Mouse (Mus musculus) embryonic facial prominence, embryonic 14.5 days (tissue): ENCODE measurements around the gene Fkbp5. TPM values are rescaled to one million over a fixed set of nuclear protein-coding genes. Genes with fewer than 3 reads are reported as not detected.

Experiments used
- ATAC-seq: fragments of 200-750 bp; cut with Nextera tagmentation; 2 replicates; pipeline ENCODE4 v1.8.0; 2017; ENCODE audit warnings: low read depth, moderate number of reproducible peaks, moderate TSS enrichment
- DNase-seq: peaks from one replicate; pipeline ENCODE4 v3.0.0-alpha.2; 2015; ENCODE audit warnings: low spot score
- H3K27ac ChIP-seq: fragments of 300-500 bp; sonication (generic); replicated peaks from 2 replicates; pipeline ENCODE4 v1.5.1; 2014; ENCODE audit warnings: low read depth, mild to moderate bottlenecking, low read length, moderate library complexity
- H3K27me3 ChIP-seq: fragments of 300-500 bp; sonication (generic); replicated peaks from 2 replicates; pipeline ENCODE4 v1.6.1; 2014; ENCODE audit warnings: low read length; ENCODE audit not compliant: control insufficient read depth, insufficient read depth
- H3K36me3 ChIP-seq: fragments of 300-500 bp; sonication (generic); 2 replicates; pipeline ENCODE4 v1.6.1; 2014; ENCODE audit warnings: low read length, mixed read lengths; ENCODE audit not compliant: control insufficient read depth, insufficient read depth
- H3K4me1 ChIP-seq: fragments of 300-500 bp; sonication (generic); 2 replicates; pipeline ENCODE4 v1.6.1; 2014; ENCODE audit warnings: antibody characterized with exemption, low read length; ENCODE audit not compliant: control insufficient read depth, insufficient read depth
- H3K4me2 ChIP-seq: fragments of 300-500 bp; sonication (generic); 2 replicates; pipeline ENCODE4 v1.6.1; 2014; ENCODE audit warnings: low read depth, mild to moderate bottlenecking, low read length, moderate library complexity, mixed read lengths
- H3K4me3 ChIP-seq: fragments of 300-500 bp; sonication (generic); 2 replicates; pipeline ENCODE4 v1.5.1; 2014; ENCODE audit warnings: low read depth, mild to moderate bottlenecking, low read length
- H3K9ac ChIP-seq: fragments of 300-500 bp; sonication (generic); 2 replicates; pipeline ENCODE4 v1.6.1; 2014; ENCODE audit warnings: low read depth, mild to moderate bottlenecking, low read length, moderate library complexity, mixed read lengths
- H3K9me3 ChIP-seq: fragments of 300-500 bp; sonication (generic); 2 replicates; pipeline ENCODE4 v1.6.1; 2016; ENCODE audit warnings: low read length; ENCODE audit not compliant: control insufficient read depth
- WGBS: fragments of 180-500 bp; shearing (Covaris S2); extraction: QIAGEN DNeasy Blood & Tissue Kit; methylation state at CpG from one replicate; pipeline ENCODE4 v1.1.7; 2014; 5-methylcytosine and 5-hydroxymethylcytosine counted together
- polyA plus RNA-seq: library from polyadenylated mRNA; unstranded; fragments of >200 nt; fragmentation: Nextera tagmentation; extraction: Ambion mirVana; gene quantifications from 2 replicates; pipeline ENCODE4 v1.2.1, GENCODE M21; 2014

Gene Fkbp5
- polyA plus RNA-seq, 1 experiment from 2014 or later = 11.7 TPM

DNA sequence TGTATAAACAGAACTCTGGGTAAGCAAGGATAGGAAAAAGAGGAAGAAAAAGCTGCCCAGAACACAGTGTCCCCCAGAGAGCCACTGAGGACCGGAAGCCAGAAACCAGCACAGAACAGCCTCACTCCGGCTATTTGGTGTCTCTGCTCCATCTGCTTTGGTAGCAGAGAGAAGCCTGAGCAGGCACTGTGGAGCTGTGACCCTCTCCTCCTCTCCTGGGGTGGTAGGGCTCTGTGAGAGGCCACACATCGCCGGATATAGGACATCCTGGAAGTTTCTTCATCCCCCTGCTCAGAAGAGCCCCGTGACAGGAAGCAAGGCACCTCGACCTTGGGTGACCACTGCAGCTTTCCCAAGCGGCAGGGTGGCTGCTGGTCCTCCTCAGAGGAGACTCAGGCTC lies 3.5 kb downstream of the Fkbp5 start:
- Histone ChIP-seq H3K9ac (no peak overlapping the region), H3K27me3 (no peaks in the 10 kb centered on the region), H3K4me2 (no peak overlapping the region), H3K4me1 (peaks cover 26% of the 10 kb centered on the region), H3K36me3 (no peaks in the 10 kb centered on the region), H3K27ac (no peak overlapping the region), H3K4me3 (no peak overlapping the region), H3K9me3 (no peaks in the 10 kb centered on the region)
- 58% methylated on average over 7 of the region's 7 CpGs for WGBS
- ATAC-seq (no peak), DNase-seq (no peak)

DNA sequence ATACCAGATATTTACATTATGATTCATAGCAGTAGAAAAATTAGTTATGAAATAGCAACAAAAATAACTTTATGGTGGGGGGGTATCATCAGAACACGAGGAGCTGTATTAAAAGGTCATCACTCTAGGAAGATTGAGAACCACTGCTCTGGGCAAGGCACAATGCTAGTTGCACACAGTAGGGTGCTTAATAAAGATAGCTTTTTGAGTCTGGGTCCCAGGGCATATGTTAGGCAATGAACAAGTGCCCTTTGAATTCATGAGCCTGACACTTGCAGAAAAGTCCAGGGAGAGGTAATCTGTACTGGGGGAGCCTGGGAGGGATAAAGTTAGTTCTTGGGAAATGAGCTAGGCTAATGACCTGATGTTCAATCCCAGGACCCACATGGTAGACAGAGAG lies 4.0 kb downstream of the Fkbp5 start:
- no peak overlapping the region for H3K4me2 ChIP-seq
- H3K27me3 ChIP-seq = no peaks in the 10 kb centered on the region
- no peak overlapping the region for H3K4me3 ChIP-seq
- H3K36me3 ChIP-seq = no peaks in the 10 kb centered on the region
- DNase-seq (no peak), ATAC-seq (no peak)
- peaks cover 21% of the 10 kb centered on the region for H3K4me1 ChIP-seq
- H3K27ac ChIP-seq = no peak overlapping the region
- WGBS = 64% methylated on average over 1 of the region's 1 CpGs
- H3K9ac ChIP-seq = no peak overlapping the region
- H3K9me3 ChIP-seq = no peaks in the 10 kb centered on the region

DNA sequence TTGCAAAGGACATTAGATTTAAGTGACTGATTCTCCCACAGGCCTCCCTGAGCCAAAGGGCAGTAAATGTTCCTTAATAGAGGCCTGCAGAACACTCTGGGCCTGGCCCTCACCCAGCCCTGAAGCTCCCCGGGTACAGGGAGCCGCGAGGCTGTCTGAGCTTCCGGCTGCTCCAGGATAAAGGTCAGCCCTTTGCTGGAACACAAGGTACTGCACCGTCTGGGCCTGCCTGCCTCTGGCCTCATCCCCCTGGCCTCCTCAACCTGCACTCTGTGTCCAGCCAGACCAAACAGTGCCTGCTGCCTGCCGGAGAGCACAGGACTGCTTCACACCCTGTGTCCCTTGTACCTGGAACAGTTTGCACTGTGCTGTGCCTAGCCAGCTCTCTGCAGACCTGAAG lies 4.6 kb downstream of the Fkbp5 start:
- Histone ChIP-seq H3K9ac (no peak overlapping the region), H3K9me3 (no peaks in the 10 kb centered on the region), H3K4me1 (peaks cover 15% of the 10 kb centered on the region), H3K36me3 (no peaks in the 10 kb centered on the region), H3K27ac (no peak overlapping the region), H3K4me3 (no peak overlapping the region), H3K4me2 (no peak overlapping the region), H3K27me3 (no peaks in the 10 kb centered on the region)
- 32% methylated on average over 6 of the region's 6 CpGs for WGBS
- DNase-seq (no peak), ATAC-seq (no peak)

DNA sequence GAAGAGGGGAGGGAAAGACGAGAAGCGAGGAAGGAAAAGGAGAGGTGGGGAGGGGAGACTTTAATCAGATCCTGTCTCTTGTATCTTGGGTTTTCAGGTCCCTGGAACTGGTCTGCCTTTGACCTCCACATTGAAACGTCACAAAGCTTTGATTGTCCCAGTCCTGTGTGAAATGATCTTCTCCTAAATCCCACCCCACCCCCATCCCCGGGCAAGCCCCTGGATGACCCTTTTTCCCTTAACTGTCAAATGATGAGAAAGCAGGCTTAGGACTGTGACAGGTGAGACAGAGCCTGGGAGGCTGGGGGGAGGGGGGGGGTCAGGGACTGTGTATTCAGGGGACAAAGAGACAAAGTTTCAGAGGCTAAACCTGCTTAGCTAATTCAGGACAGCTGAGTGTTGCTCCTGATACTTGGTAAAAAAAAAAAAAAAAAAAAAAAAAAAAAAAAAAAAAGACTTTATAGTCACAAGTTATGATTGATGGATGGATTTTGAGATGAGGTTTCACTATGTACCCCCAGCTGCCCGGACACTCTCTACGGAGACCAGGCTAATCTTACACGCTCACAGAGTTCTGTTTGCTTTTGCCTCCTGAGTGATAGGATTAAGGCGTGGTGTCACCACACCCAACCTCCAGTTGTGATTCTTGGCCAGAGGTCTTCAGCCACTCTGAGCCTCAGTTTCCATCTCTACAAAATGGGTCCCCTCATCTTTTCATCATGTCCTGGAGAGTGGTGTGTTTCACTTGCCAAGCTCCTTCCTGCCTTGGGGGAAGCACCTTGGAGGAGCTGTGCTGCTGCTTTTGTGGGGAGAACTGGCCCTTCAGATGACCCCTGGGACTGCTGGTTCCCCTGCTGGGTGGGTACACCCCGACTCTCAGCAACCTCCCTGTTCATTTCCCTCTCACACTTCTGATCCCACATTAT lies 5.4 kb downstream of the Fkbp5 start:
- H3K36me3 ChIP-seq = no peaks in the 10 kb centered on the region
- H3K4me3 ChIP-seq = no peak overlapping the region
- no peak for ATAC-seq
- H3K4me2 ChIP-seq = no peak overlapping the region
- H3K27ac ChIP-seq = no peak overlapping the region
- no peaks in the 10 kb centered on the region for H3K27me3 ChIP-seq
- H3K9me3 ChIP-seq = no peaks in the 10 kb centered on the region
- DNase-seq = no peak
- H3K4me1 ChIP-seq = peaks cover 12% of the 10 kb centered on the region
- H3K9ac ChIP-seq = no peak overlapping the region
- 33% methylated on average over 9 of the region's 9 CpGs for WGBS

DNA sequence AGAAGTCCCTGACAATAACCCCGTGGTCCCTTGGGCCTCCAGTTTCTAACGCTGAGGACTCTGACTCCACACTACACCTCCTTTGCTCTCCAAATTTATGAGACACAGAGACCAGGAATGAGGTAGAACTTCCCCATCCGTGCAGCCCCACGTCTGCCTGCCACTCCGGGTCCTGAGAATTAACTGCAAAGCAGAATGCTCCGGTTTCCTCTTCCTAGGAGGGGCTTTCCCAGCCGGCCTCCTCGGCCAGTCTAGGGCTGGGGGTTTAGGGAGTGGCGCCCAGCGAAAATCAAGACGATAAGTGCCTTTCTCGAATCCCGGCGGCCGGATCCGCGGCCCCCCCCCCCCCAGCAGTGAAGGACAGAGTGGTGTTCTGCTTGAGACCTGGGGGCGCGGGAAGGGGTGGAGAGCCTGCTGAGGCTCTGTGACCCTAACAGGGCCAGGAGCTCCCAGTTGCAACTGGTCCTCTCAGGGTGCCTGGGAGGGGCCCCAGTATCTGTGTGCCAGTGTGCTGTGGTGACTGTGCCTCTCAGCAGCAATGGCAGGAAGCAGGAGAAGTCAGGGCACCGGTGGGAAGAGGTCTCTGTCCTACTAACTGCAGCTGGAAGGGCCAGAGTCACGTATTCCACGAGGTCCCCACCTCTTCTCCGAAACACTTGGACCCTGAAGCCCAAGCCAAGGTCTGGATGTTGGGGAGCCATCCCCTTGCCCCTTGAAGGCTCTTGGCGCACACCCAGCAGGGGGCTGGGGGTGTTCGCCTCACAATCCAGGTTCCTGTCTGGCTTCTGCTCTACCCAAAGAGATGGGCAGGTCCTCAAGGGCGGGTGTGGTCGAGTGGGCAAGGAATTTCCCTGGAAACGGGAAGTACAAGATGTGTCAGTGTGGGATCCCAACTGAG lies 6.6 kb downstream of the Fkbp5 start:
- 2% methylated on average over 24 of the region's 28 CpGs for WGBS
- no peaks in the 10 kb centered on the region for H3K27me3 ChIP-seq
- peaks cover 12% of the 10 kb centered on the region for H3K4me1 ChIP-seq
- H3K27ac ChIP-seq = peak overlapping the region; percentile 30
- 0 out of 2 replicates have a peak, but pooled peaks have one; percentile 20 for ATAC-seq
- H3K4me2 ChIP-seq = peak overlapping the region; percentile 51
- peak overlapping the region; percentile 54 for H3K9ac ChIP-seq
- H3K9me3 ChIP-seq = no peaks in the 10 kb centered on the region
- H3K4me3 ChIP-seq = peak overlapping the region; percentile 18
- no peaks in the 10 kb centered on the region for H3K36me3 ChIP-seq
- DNase-seq = peak; percentile 45

DNA sequence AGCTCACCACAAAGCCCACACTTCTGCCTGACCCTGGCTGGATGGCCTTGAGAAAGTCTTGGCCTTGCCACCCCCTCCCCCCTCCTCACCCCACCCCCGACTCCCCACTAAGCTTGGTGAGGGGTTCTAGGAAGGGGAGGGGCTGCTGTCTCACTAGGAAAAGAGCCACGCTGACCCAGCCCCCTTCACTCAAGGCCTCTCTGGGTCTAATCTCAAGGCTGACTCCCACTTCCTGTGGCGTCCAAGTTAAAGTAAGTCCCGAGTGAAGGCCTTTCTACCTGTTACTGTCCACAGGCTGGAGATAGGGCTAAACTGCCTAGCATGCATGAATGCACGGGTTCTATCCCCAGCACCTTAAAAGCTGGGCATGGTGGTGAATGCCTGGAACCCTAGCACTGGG lies 9.8 kb downstream of the Fkbp5 start:
- Histone ChIP-seq H3K9me3 (no peaks in the 10 kb centered on the region), H3K36me3 (no peaks in the 10 kb centered on the region), H3K9ac (no peak overlapping the region), H3K27ac (no peak overlapping the region), H3K27me3 (no peaks in the 10 kb centered on the region), H3K4me3 (no peak overlapping the region), H3K4me1 (peaks cover 12% of the 10 kb centered on the region), H3K4me2 (no peak overlapping the region)
- no peak for DNase-seq
- 28% methylated on average over 4 of the region's 5 CpGs for WGBS
- ATAC-seq = no peak

DNA sequence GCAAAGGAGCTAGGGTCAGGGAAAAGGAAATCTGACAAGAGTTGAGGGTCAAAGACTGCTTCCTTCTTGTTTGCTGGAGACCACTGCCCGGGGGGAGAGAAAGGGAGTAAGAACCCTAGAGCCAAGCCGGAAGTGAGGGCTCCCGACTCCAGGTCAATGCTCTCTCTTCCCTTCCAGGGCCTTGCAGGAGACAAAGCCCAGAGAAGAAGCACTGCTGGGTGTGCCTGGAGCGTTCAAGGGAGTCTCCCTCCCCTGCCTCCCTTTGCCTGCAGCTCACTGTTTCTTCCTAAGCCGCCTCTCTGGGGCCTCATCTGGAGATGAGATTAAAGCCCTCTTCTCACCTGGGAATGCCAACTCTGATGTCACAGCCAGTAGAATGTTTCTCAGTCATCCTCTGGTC lies 10.4 kb downstream of the Fkbp5 start:
- Histone ChIP-seq H3K4me1 (peaks cover 12% of the 10 kb centered on the region), H3K4me3 (no peak overlapping the region), H3K4me2 (no peak overlapping the region), H3K9me3 (no peaks in the 10 kb centered on the region), H3K9ac (no peak overlapping the region), H3K36me3 (no peaks in the 10 kb centered on the region), H3K27ac (no peak overlapping the region), H3K27me3 (no peaks in the 10 kb centered on the region)
- DNase-seq = no peak
- no peak for ATAC-seq
- 23% methylated on average over 5 of the region's 5 CpGs for WGBS

DNA sequence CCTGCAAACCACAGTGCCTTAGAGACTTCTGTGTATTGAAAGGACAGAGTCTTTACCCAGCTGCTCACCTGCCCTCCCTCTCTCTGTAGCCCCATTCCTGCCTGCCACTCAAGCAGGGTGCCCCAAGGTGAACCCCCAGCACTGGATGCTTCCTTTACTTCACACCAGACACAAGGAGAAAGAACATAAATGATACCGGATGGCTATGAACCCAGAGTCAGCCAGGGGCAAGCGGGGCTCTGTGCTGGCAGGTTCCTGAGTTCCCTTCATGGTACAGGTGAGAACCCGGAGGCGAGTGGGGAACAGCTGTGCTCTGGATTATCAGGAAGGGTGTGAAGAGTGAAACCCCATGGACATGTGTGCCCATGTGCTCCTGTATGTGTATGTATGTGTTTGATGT lies 11.7 kb downstream of the Fkbp5 start:
- Histone ChIP-seq H3K4me1 (peaks cover under 1% of the 10 kb centered on the region), H3K27ac (no peak overlapping the region), H3K9ac (no peak overlapping the region), H3K4me3 (no peak overlapping the region), H3K9me3 (no peaks in the 10 kb centered on the region), H3K36me3 (no peaks in the 10 kb centered on the region), H3K4me2 (no peak overlapping the region), H3K27me3 (no peaks in the 10 kb centered on the region)
- ATAC-seq (no peak), DNase-seq (no peak)
- WGBS = 85% methylated on average over 4 of the region's 4 CpGs
